Mouse (Mus musculus) C2C12 (cell line): ENCODE results near the gene Prr5. TPM values are rescaled to one million over a fixed set of nuclear protein-coding genes. Genes with fewer than 3 reads are reported as not detected.

ENCODE experiments used
- H3K27me3 ChIP-seq: one replicate; pipeline ENCODE4 v1.6.1; 2011; ENCODE audit not compliant: control insufficient read depth, insufficient read depth, insufficient read length
- H3K36me3 ChIP-seq: one replicate; pipeline ENCODE4 v1.6.1; 2011; ENCODE audit not compliant: control insufficient read depth, insufficient read depth
- H3K4me3 ChIP-seq: one replicate; pipeline ENCODE4 v1.5.1; 2011; ENCODE audit warnings: mild to moderate bottlenecking, control low read depth; ENCODE audit not compliant: poor library complexity, insufficient read depth, severe bottlenecking
- H3K79me2 ChIP-seq: one replicate; pipeline ENCODE4 v1.6.1; 2011; ENCODE audit not compliant: control insufficient read depth, insufficient read depth
- H3K79me3 ChIP-seq: one replicate; pipeline ENCODE4 v1.6.1; 2011; ENCODE audit warnings: low read depth, control low read depth
- H3ac ChIP-seq: one replicate; pipeline ENCODE3; 2011; ENCODE audit warnings: low read depth; ENCODE audit not compliant: control insufficient read depth, insufficient read length
- CEBPB ChIP-seq: IDR thresholded peaks from one replicate; pipeline ENCODE4 v1.6.1; 2011; ENCODE audit warnings: low read depth, mild to moderate bottlenecking, control low read depth, moderate library complexity
- CTCF ChIP-seq: IDR thresholded peaks from one replicate; pipeline ENCODE4 v1.5.1; 2011; ENCODE audit not compliant: control insufficient read depth, insufficient read depth, insufficient read length
- FOSL1 ChIP-seq: IDR thresholded peaks from one replicate; pipeline ENCODE4 v1.8.0; 2011; ENCODE audit warnings: mild to moderate bottlenecking, low read length; ENCODE audit not compliant: poor library complexity, insufficient read depth, severe bottlenecking
- MAX ChIP-seq: IDR thresholded peaks from one replicate; pipeline ENCODE4 v1.6.1; 2011; ENCODE audit warnings: mild to moderate bottlenecking, control low read depth
- MYOD1 ChIP-seq: IDR thresholded peaks from one replicate; pipeline ENCODE4 v1.6.1; 2011; ENCODE audit warnings: low read depth; ENCODE audit not compliant: control insufficient read depth, insufficient read length
- MYOG ChIP-seq: IDR thresholded peaks from one replicate; pipeline ENCODE4 v1.6.1; 2011; ENCODE audit not compliant: control insufficient read depth, insufficient read length; ENCODE audit errors: extremely low read depth
- USF1 ChIP-seq: IDR thresholded peaks from one replicate; pipeline ENCODE4 v1.6.1; 2011; ENCODE audit warnings: low read depth, mild to moderate bottlenecking, control low read depth, moderate library complexity
- polyA plus RNA-seq: library from polyadenylated mRNA; unstranded; fragments of >200 nt; fragmentation: generic; extraction: Trizol; gene quantifications from one replicate; pipeline ENCODE4 v1.2.1, GENCODE M21; 2012; ENCODE audit warnings: missing spikeins

Prr5 gene
- polyA plus RNA-seq, 1 experiment = 9.9 TPM

GRCm38 (mm10) chr15:84730893-84731292 is 61.5 kb downstream of the Prr5 start:
- Histone ChIP-seq H3K36me3 (no peaks in the 10 kb centered on the region), H3K79me2 (no peaks in the 10 kb centered on the region), H3K79me3 (no peaks in the 10 kb centered on the region), H3K4me3 (no peak overlapping the region), H3ac (no peak overlapping the region), H3K27me3 (peaks cover 10% of the 10 kb centered on the region)
- TF ChIP-seq MAX (no peak), MYOD1 (no peak), MYOG (no peak), USF1 (no peak), CEBPB (no peak), FOSL1 (no peak), CTCF (no peak)

GRCm38 (mm10) chr15:84731676-84732424 is 62.4 kb downstream of the Prr5 start:
- H3K4me3 ChIP-seq = no peak overlapping the region
- no peaks in the 10 kb centered on the region for H3K36me3 ChIP-seq
- TF ChIP-seq MYOD1 = no peak
- no peak for TF ChIP-seq FOSL1
- no peak for TF ChIP-seq CTCF
- TF ChIP-seq MYOG = no peak
- TF ChIP-seq USF1 = no peak
- TF ChIP-seq CEBPB = no peak
- TF ChIP-seq MAX = no peak
- H3K79me3 ChIP-seq = no peaks in the 10 kb centered on the region
- H3K27me3 ChIP-seq = peaks cover 10% of the 10 kb centered on the region
- H3ac ChIP-seq = no peak overlapping the region
- no peaks in the 10 kb centered on the region for H3K79me2 ChIP-seq

GRCm38 (mm10) chr15:84732425-84732749 is 63.0 kb downstream of the Prr5 start:
- no peak overlapping the region for H3ac ChIP-seq
- no peaks in the 10 kb centered on the region for H3K79me3 ChIP-seq
- no peaks in the 10 kb centered on the region for H3K36me3 ChIP-seq
- H3K27me3 ChIP-seq = peaks cover 6% of the 10 kb centered on the region
- no peak overlapping the region for H3K4me3 ChIP-seq
- no peak for TF ChIP-seq USF1
- no peaks in the 10 kb centered on the region for H3K79me2 ChIP-seq

GRCm38 (mm10) chr15:84736346-84736993 is 67.0 kb downstream of the Prr5 start:
- TF ChIP-seq CEBPB (no peak), MYOG (no peak), MAX (no peak), FOSL1 (no peak), USF1 (no peak), MYOD1 (no peak), CTCF (no peak)
- Histone ChIP-seq H3K27me3 (peaks cover 5% of the 10 kb centered on the region), H3K79me3 (no peaks in the 10 kb centered on the region)

GRCm38 (mm10) chr15:84736994-84737346 is 67.5 kb downstream of the Prr5 start:
- TF ChIP-seq CTCF = no peak
- TF ChIP-seq CEBPB = no peak
- no peak for TF ChIP-seq USF1
- no peak for TF ChIP-seq MAX
- Histone ChIP-seq H3K36me3 (no peaks in the 10 kb centered on the region), H3K79me2 (no peaks in the 10 kb centered on the region), H3K79me3 (no peaks in the 10 kb centered on the region), H3K4me3 (no peak overlapping the region), H3ac (no peak overlapping the region), H3K27me3 (peaks cover 5% of the 10 kb centered on the region)

More at GRCm38 (mm10) chr15:84736346-84736993, 67.0 kb downstream of the Prr5 start:
- Histone ChIP-seq H3K36me3 (no peaks in the 10 kb centered on the region), H3ac (no peak overlapping the region), H3K4me3 (no peak overlapping the region), H3K79me2 (no peaks in the 10 kb centered on the region)

- H3K79me2 ChIP-seq = no peaks in the 10 kb centered on the region
- H3K4me3 ChIP-seq = no peak overlapping the region
- no peaks in the 10 kb centered on the region for H3K36me3 ChIP-seq
- peaks cover 5% of the 10 kb centered on the region for H3K27me3 ChIP-seq
- H3K79me3 ChIP-seq = no peaks in the 10 kb centered on the region
- no peak overlapping the region for H3ac ChIP-seq
- TF ChIP-seq MAX (no peak), MYOG (no peak), USF1 (no peak), CTCF (no peak), MYOD1 (no peak)
Observed at GRCm38 (mm10) chr15:84738246-84738645, 68.8 kb downstream of the Prr5 start.
